18 mouse cellular contexts compared by ENCODE assay signal in genomic region chr14:47823696-47824095, GRCm38 (mm10).
DNase-seq lines count a peak whose midpoint lies in the region; ATAC-seq and TF ChIP-seq lines count a peak whose summit lies in the region.
"Had no signal": no experiment of that assay in that cellular context is flagged by ENCODE, and none has a peak within 500 bp of the region (broad histone marks: within the 10 kb centered on the region; RNA-seq: fewer than 3 reads in every experiment).

No protein-coding gene starts in this region.

- no peak overlapping the region for H3K4me3 ChIP-seq in kidney, adult 2 months (ENCODE audit: insufficient read depth, low read depth, low read length)
- H3K4me3 ChIP-seq in lung, embryonic 15.5 days, result no peak overlapping the region
- no peak overlapping the region for H3K4me3 ChIP-seq in stomach, embryonic 16.5 days (replicated peaks; ENCODE audit: low read length)
- H3K4me3 ChIP-seq: hindbrain, embryonic 12.5 days; limb, embryonic 10.5 days; midbrain, embryonic 12.5 days; myocyte had no signal

- H3K36me3 ChIP-seq in kidney, adult 2 months (ENCODE audit: control insufficient read depth, insufficient read depth, low read length), result no peaks in the 10 kb centered on the region
- no peaks in the 10 kb centered on the region for H3K36me3 ChIP-seq in lung, embryonic 15.5 days
- H3K36me3 ChIP-seq in stomach, embryonic 16.5 days (ENCODE audit: control insufficient read depth, insufficient read depth, low read length), result no peaks in the 10 kb centered on the region
- H3K36me3 ChIP-seq: hindbrain, embryonic 12.5 days; limb, embryonic 10.5 days; midbrain, embryonic 12.5 days had no signal

- H3K9ac ChIP-seq in lung, embryonic 15.5 days, result no peak overlapping the region
- no peak overlapping the region for H3K9ac ChIP-seq in stomach, embryonic 16.5 days (ENCODE audit: low read length)
- H3K9ac ChIP-seq: hindbrain, embryonic 12.5 days; midbrain, embryonic 12.5 days had no signal

- DNase-seq in kidney, adult 2 months, result peak; percentile 55
- no peak for DNase-seq in kidney, postnatal 14 days
- no peak for DNase-seq in lung, postnatal 36 days
- peak; percentile 11 for DNase-seq in brain, adult 2 months (ENCODE audit: low read depth, low spot score)
- DNase-seq in layer of hippocampus, postnatal 14 days (ENCODE audit: low spot score in 2 of 2), result no peak
- no peak for DNase-seq in embryo, embryonic 10.5 days (ENCODE audit: low spot score)
- DNase-seq: adrenal gland, postnatal 25 days; cerebellum, adult 9-10 months; layer of hippocampus, postnatal 36 days; right cerebral cortex, adult 18-20 months; spleen, adult 18-20 months had no signal

- TF ChIP-seq POLR2A in kidney, adult 2 months (IDR thresholded peaks at IDR 0.05; ENCODE audit: low read depth, low read length), result no peak

- no peak for TF ChIP-seq CTCF in kidney, adult 2 months (conservative IDR thresholded peaks at IDR 0.05; ENCODE audit: insufficient read depth, insufficient read length, low read depth, low read length)

- no peak overlapping the region for H3K27ac ChIP-seq in kidney, adult 2 months (ENCODE audit: insufficient read depth, low read depth, low read length)
- peak overlapping the region; percentile 63 for H3K27ac ChIP-seq in lung, embryonic 15.5 days
- H3K27ac ChIP-seq in stomach, embryonic 16.5 days (ENCODE audit: low read length), result peak overlapping the region; percentile 0; the same call in 1 of the 2 replicates
- H3K27ac ChIP-seq: hindbrain, embryonic 12.5 days; limb, embryonic 10.5 days; midbrain, embryonic 12.5 days had no signal

- H3K9me3 ChIP-seq in lung, embryonic 15.5 days, result no peaks in the 10 kb centered on the region
- no peaks in the 10 kb centered on the region for H3K9me3 ChIP-seq in stomach, embryonic 16.5 days (replicated peaks; ENCODE audit: control insufficient read depth, low read length)
- H3K9me3 ChIP-seq: hindbrain, embryonic 12.5 days; limb, embryonic 10.5 days; midbrain, embryonic 12.5 days had no signal

- H3K4me2 ChIP-seq in lung, embryonic 15.5 days, result no peak overlapping the region
- no peak overlapping the region for H3K4me2 ChIP-seq in stomach, embryonic 16.5 days (ENCODE audit: low read depth, low read length)
- H3K4me2 ChIP-seq: hindbrain, embryonic 12.5 days; midbrain, embryonic 12.5 days had no signal

- no peak for ATAC-seq in lung, embryonic 15.5 days (ENCODE audit: borderline replicate concordance, extremely low read depth, low FRiP score, low TSS enrichment)
- ATAC-seq in stomach, embryonic 16.5 days (ENCODE audit: insufficient read depth, low FRiP score), result no peak
- ATAC-seq: forebrain, embryonic 16.5 days had no signal

- H3K27me3 ChIP-seq in kidney, adult 2 months (replicated peaks; ENCODE audit: control insufficient read depth, insufficient read depth, low read length), result no peaks in the 10 kb centered on the region
- no peaks in the 10 kb centered on the region for H3K27me3 ChIP-seq in lung, embryonic 15.5 days
- no peaks in the 10 kb centered on the region for H3K27me3 ChIP-seq in stomach, embryonic 16.5 days (ENCODE audit: control insufficient read depth, insufficient read depth, low read length)
- H3K27me3 ChIP-seq: hindbrain, embryonic 12.5 days; midbrain, embryonic 12.5 days had no signal

- 28% methylated on average over 8 of the region's 8 CpGs for WGBS in kidney, adult 2 months
- 59% methylated on average over 8 of the region's 8 CpGs for WGBS in lung, embryonic 15.5 days
- WGBS in stomach, embryonic 16.5 days, result 62% methylated on average over 8 of the region's 8 CpGs

- H3K4me1 ChIP-seq in kidney, adult 2 months (ENCODE audit: control insufficient read depth, insufficient read depth, low read length), result no peaks in the 10 kb centered on the region
- H3K4me1 ChIP-seq in lung, embryonic 15.5 days, result peaks cover 32% of the 10 kb centered on the region
- peaks cover 12% of the 10 kb centered on the region for H3K4me1 ChIP-seq in stomach, embryonic 16.5 days (ENCODE audit: control insufficient read depth, insufficient read depth, low read length)
- H3K4me1 ChIP-seq: hindbrain, embryonic 12.5 days had no signal

Comparison
In these comparisons a context has a peak if more than half of its experiments do, and no peak if none do; other contexts are left out.
1. DNase-seq: peak in kidney, adult 2 months (single experiment) and brain, adult 2 months (single experiment); none in kidney, postnatal 14 days (single experiment), lung, postnatal 36 days (single experiment), layer of hippocampus, postnatal 14 days (0 of 2) and embryo, embryonic 10.5 days (single experiment).